Mouse (Mus musculus): ENCODE results near the gene Srp9. TPM values are rescaled to one million over a fixed set of nuclear protein-coding genes. Genes with fewer than 3 reads are reported as not detected.
A peak's percentile ranks its signal among the peaks of the same experiment; 100 is the strongest.
"Not testable (repeated sequence)": the region's sequence is repeated elsewhere in the genome, so short reads cannot be mapped to it uniquely, and the experiment has no call there.

The Srp9 gene
- total RNA-seq, 2 experiments from 2014 or later: 133 to 157 TPM

DNA sequence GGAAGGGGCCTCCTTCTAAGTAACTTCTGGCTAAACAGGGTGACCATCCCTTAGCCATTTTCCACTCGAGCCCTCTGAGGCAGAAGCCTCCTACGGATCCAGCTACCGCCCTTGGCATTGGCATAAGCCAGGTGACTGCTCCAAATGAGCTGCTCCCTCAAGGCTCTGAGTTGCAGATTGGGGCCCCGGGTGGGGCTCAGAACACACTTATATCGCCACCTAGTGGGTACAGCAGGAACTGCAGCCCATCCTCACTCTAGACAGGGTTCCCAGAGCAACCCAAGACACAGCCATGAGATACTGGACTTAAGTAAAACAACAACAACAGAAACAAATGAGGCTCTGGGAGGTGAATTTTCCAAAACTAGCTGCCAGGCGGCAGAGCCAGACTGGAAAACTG, 15.8 kb downstream of the Srp9 start:
- peak; percentile 86 for ATAC-seq (replicated peaks; ENCODE audit: poor library complexity)

GRCm38 (mm10) chr1:182142725-182143124, 18.2 kb downstream of the Srp9 start:
- no peak for ATAC-seq (replicated peaks; ENCODE audit: poor library complexity)

DNA sequence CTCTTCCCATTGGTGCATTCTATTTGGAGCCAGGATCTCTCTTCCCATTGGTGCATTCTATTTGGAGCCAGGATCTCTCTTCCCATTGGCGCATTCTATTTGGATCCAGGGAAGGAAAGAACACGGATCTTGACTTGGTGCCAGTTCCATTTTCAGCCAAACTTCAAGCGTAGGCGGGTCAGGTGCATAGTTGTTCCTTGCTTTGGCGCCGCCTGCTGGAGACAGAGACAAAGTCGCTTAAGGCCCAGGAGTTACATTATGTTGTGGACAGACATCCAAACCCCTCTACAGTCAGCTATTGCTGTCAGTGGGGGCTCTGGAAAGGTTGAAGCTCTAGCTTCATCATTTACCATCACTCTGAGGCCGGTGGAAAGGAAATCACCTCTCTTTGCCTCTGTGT, 18.8 kb downstream of the Srp9 start:
- ATAC-seq (replicated peaks; ENCODE audit: poor library complexity): peak; percentile 70

DNA sequence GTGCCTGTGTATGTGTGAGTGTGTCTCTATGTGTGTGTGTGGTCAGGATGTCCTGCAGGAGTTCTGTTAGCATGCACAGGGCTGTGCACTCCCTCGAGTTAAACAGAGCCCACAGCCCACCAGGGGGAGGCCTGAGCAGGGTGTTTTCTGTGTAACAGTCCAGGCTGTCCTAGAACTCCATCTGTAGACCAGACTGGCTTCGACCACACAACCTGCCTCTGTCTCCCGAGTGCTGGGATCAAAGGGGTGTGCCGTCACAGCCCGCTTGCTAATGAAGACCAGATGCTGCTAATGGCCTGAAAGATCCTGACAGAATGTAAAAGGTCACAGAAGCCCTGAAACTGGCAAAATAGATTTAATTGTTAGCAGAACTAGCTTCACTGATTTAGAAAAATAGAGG, 21.0 kb downstream of the Srp9 start:
- ATAC-seq (replicated peaks; ENCODE audit: poor library complexity): no peak

- ATAC-seq (replicated peaks; ENCODE audit: poor library complexity): no peak
Observed at GRCm38 (mm10) chr1:182148864-182149514, 24.5 kb downstream of the Srp9 start.

GRCm38 (mm10) chr1:182149966-182150365, 25.4 kb downstream of the Srp9 start:
- peak; percentile 90 for ATAC-seq (replicated peaks; ENCODE audit: poor library complexity)

DNA sequence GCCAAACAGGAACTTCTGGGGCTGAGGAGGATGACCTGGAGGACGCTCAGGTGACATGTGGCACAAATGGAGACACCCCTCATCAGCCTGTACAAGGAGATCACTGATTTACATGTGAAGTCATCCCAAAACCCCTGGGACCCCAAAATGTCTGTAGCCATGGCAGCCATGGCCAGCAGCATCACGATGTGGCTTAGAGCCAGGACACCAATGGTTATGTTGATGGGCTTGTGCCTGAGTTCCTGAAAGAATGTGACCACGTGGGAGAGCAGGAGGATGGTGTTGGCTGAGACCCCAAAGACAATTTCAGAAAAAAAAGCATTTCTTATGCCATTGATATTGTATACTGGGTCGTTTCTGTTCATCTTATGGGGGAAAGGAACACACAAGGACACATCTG, 33.2 kb downstream of the Srp9 start:
- ATAC-seq (replicated peaks; ENCODE audit: poor library complexity): no peak

GRCm38 (mm10) chr1:182159575-182159974, 35.0 kb downstream of the Srp9 start:
- no peak for ATAC-seq (replicated peaks; ENCODE audit: poor library complexity)

GRCm38 (mm10) chr1:182162951-182163350, 38.4 kb downstream of the Srp9 start:
- ATAC-seq (replicated peaks; ENCODE audit: poor library complexity): peak; percentile 46; the same call in 1 of the 2 replicates

DNA sequence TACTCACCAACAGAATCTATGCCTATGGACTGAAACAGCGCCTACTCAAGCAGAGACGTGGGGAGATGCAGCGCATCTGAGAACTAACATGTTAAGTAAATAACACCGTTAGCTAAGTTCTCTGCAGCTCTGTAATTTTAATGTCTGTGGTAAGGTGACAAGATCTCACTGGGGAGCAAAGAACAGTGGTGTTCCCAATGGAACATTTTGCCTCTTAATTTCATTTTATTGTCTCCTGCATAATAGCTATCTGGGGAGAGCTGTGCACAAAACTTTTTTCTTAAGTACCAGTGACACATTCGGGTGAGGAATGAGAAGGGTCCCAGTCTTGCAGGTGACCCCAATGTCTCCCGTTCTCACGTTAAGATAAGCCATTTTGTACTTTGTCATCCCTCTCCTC, 39.8 kb downstream of the Srp9 start, which contains the start of gene Vmn1r1:
TSS of gene Vmn1r1 (minus strand) at position 101 of the 400 bp plus-strand sequence.
- ATAC-seq (replicated peaks; ENCODE audit: poor library complexity): no peak

- ATAC-seq (replicated peaks; ENCODE audit: poor library complexity): not testable (repeated sequence)
Observed at GRCm38 (mm10) chr1:182170206-182170605, 45.7 kb downstream of the Srp9 start.

DNA sequence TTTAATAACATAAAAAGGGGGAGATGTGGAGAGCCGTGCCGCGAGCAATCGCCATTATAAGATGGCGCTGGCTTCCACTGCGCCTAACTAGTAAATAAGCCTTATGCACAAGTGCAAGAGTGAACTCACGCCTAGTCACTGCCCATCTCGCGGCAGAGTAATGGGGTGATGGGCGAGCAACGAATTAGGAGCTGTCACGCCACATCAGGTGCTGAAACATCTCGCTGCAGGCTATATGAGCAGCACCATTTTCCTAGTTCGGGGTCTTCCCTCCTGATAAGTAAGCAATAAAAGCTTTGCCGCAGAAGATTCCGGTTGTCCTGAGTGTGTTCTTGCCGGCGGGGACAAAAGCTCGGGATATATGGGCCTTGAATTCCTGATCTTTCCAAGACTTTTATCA, 52.4 kb downstream of the Srp9 start:
- ATAC-seq (replicated peaks; ENCODE audit: poor library complexity): not testable (repeated sequence)

DNA sequence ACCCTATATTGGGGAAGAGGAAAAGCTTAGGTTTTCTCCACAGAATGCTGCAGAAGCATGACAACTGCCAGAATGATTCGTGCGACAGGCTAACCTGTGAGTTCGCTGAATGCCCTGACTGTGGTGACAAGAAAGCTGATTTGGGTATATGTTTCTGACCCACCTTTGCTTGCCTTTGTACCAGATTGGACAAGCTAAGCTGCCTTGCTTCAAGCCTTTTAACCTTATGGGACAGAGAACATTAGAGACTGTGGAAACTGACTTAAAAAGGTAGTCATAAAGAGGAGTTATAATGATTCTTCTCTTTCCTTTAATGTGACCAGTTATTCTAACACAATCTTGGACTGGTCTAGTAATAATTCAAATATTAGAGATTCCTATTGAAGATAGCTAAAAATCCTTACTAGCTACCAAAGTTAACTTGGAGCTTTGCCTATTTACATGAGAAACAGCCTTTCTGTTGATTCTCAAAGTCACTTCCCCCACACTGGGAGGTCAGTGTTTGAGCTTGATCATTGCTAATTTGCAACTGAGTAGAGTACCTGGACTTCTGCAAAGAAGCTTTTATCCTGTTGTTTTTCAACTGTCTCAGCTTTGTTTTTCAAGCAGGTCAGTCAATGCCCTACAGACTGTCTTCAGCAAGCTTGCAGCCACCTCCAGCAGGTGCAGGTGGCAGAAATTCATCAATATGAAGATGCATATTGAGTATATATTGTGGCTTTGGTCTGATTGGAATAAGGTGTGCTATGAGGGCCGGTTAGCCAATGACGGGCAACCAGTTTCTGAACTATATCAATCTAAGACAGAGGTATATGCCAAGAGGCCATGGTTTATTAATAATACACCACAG, 57.1 kb downstream of the Srp9 start:
- ATAC-seq (replicated peaks; ENCODE audit: poor library complexity): no peak

Other genes with a start within 250 kb of the Srp9 start
- 2.5 and 3.3 TPM in 2 replicates for gene Enah, start 104.7 kb upstream of the Srp9 start, total RNA-seq (2015)
- 4.1 and 6.1 TPM in 2 replicates for gene Enah, start 104.7 kb upstream of the Srp9 start, total RNA-seq (2017)
- not detected in 2 replicates for gene Vmn1r1, start 39.7 kb downstream of the Srp9 start, total RNA-seq (2015)
- gene Vmn1r1, start 39.7 kb downstream of the Srp9 start, total RNA-seq (2017): not detected in 2 replicates
- 70.1 and 75.7 TPM in 2 replicates for gene Degs1, start 158.1 kb downstream of the Srp9 start, total RNA-seq (2015)
- 27.7 and 33.6 TPM in 2 replicates for gene Degs1, start 158.1 kb downstream of the Srp9 start, total RNA-seq (2017)
- 14.2 and 14.3 TPM in 2 replicates for gene Fbxo28, start 216.9 kb downstream of the Srp9 start, total RNA-seq (2015)
- gene Fbxo28, start 216.9 kb downstream of the Srp9 start, total RNA-seq (2017): 10.8 and 12.7 TPM in 2 replicates

Data from megakaryocyte progenitor cell, adult 5-6 weeks (primary cell).